Mouse (Mus musculus) bone marrow macrophage, adult 2 months (primary cell): Measurements from ENCODE around the gene Cd6. TPM values are rescaled to one million over a fixed set of nuclear protein-coding genes. Genes with fewer than 3 reads are reported as not detected.

Experiments used
- H3K27ac ChIP-seq: 2 replicates; pipeline ENCODE4 v1.5.1; 2012; ENCODE audit warnings: low read depth, low read length; ENCODE audit not compliant: insufficient read depth
- H3K4me1 ChIP-seq: 2 replicates; pipeline ENCODE4 v1.6.1; 2012; ENCODE audit warnings: low read length; ENCODE audit not compliant: control insufficient read depth, insufficient read depth
- H3K4me3 ChIP-seq: 2 replicates; pipeline ENCODE4 v1.5.1; 2012; ENCODE audit warnings: mild to moderate bottlenecking, low read length, moderate library complexity; ENCODE audit not compliant: insufficient read depth
- CTCF ChIP-seq: IDR thresholded peaks from 2 replicates; pipeline ENCODE4 v1.5.1; 2012; ENCODE audit warnings: low read depth, mild to moderate bottlenecking, low read length, moderate library complexity
- POLR2A ChIP-seq: IDR thresholded peaks from 2 replicates; pipeline ENCODE4 v1.6.1; 2012; ENCODE audit warnings: mild to moderate bottlenecking, low read depth, low read length, borderline replicate concordance
- polyA plus RNA-seq: library from polyadenylated mRNA; stranded (reverse); fragments of >200 nt; gene quantifications from 2 replicates; pipeline ENCODE4 v1.2.4, GENCODE M21; 2012; ENCODE audit not compliant: missing spikeins, insufficient read depth, insufficient read length

The Cd6 gene
- polyA plus RNA-seq, 1 experiment = not detected

DNA sequence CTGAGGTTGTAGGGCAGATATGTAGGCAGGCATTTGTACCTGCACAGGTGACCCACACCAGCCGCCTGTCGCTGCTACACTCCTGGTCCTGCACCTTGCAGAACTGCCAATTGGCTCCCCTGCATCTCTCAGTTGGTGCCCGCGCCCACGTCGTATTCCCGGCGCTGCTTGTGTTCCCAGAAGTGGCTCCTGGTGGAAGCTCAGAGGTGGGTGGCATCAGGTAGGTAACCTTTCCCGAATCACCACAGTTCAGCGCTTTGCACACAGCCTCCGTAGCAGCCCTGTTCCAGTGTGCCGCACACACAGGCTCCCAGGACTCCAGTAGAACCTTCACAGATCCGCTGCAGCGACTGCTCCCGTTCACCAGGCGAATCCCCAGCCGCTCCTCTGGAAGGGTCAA is 30.7 kb downstream of the Cd6 start:
- TF ChIP-seq CTCF (no peak), POLR2A (no peak)
- Histone ChIP-seq H3K4me1 (peaks cover 38% of the 10 kb centered on the region), H3K27ac (no peak overlapping the region)

DNA sequence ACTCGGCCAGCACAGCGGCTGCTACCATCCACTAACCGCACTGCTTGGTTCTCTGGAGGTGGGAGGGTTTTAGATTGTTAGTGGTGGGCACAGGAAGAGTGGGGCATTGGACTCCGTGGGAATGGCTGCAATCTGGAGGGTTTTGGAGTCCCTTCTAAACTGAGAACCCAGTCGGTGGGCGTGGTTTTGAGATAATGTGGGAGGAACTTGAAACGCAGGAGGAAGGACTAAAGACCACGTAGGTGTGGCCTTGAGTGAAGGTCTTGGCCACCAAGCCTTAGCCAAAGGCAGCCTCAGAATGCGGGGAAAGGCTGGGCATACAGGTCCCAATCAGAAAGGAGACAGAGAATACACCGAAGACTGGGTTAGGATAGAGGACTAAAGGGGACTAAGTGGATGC is 31.3 kb downstream of the Cd6 start:
- Histone ChIP-seq H3K27ac (no peak overlapping the region), H3K4me3 (no peak overlapping the region), H3K4me1 (peaks cover 38% of the 10 kb centered on the region)
- TF ChIP-seq CTCF = no peak
- TF ChIP-seq POLR2A = no peak

More for the DNA sequence above, 30.7 kb downstream of the Cd6 start:
- no peak overlapping the region for H3K4me3 ChIP-seq

GRCm38 (mm10) chr19:10794916-10795315 is 34.9 kb downstream of the Cd6 start:
- TF ChIP-seq POLR2A (no peak), CTCF (no peak)
- H3K4me3 ChIP-seq = no peak overlapping the region
- H3K27ac ChIP-seq = no peak overlapping the region
- H3K4me1 ChIP-seq = peaks cover 17% of the 10 kb centered on the region

DNA sequence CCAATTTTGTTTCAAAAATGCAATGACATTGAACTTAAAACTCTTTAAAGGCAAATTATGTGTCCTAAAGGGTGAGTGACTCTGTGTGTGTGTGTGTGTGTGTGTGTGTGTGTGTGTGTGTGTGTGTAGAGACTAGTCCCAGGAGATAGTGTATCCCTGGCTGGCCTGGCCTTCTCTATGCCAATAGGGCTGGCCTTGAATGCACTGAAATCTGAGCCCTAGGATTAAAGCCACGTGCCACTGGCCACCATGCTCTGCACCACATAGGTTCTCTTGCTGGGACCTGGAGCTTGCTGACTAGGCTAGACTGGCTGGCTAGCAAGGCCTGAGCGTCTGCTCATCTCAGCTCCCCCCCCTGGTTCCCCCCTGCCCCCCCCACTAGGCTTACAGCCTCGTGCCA is 36.8 kb downstream of the Cd6 start:
- Histone ChIP-seq H3K4me1 (peaks cover 18% of the 10 kb centered on the region), H3K4me3 (no peak overlapping the region), H3K27ac (no peak overlapping the region)
- TF ChIP-seq CTCF (no peak), POLR2A (no peak)

GRCm38 (mm10) chr19:10790323-10790722 is 39.5 kb downstream of the Cd6 start:
- H3K4me3 ChIP-seq = no peak overlapping the region
- H3K4me1 ChIP-seq = peaks cover 14% of the 10 kb centered on the region
- H3K27ac ChIP-seq = no peak overlapping the region
- TF ChIP-seq POLR2A = no peak
- no peak for TF ChIP-seq CTCF

GRCm38 (mm10) chr19:10788242-10788641 is 41.6 kb downstream of the Cd6 start:
- Histone ChIP-seq H3K4me3 (no peak overlapping the region), H3K27ac (no peak overlapping the region), H3K4me1 (peaks cover 31% of the 10 kb centered on the region)
- TF ChIP-seq POLR2A (no peak), CTCF (no peak)

DNA sequence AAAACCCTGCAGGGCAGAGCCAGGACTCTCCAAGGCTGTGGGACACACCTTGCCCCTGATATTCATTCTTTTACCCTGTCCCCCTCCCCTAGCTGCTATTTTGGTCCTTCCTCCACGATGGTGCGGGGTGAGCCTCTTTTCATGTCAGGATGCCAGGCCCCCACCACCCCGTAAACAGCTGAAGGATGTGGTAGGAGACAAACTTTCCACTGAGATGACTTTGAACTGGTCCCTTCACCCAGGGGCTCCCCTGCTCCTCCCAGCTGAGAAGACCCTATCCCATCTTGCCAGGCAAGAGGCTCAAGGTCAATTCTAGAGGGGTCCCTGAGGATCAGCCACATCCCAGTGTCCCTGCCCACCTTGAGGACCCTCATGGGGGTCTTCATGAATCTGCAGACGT is 42.5 kb downstream of the Cd6 start:
- Histone ChIP-seq H3K27ac (no peak overlapping the region), H3K4me1 (peaks cover 39% of the 10 kb centered on the region), H3K4me3 (no peak overlapping the region)
- TF ChIP-seq CTCF (no peak), POLR2A (no peak)

DNA sequence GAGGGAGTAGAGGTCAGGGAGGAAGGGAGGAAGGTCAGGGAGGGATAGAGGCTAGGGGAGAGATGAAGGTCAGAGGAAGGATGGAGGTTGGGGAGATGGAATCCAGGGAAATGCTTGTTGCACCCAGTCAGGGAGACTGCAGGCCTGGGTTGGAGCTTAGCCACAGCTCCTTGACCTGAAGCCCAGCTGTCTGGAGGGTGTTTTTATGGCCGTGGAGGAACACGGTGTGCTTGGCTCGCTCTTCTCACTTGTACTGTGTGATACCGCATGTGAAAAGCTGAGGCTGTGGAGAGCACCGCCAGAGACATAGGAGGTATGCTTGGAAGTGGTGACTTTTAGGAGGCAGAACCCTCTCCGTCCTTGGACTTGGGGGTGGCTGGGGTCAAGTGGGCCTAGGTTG is 43.1 kb downstream of the Cd6 start:
- Histone ChIP-seq H3K27ac (no peak overlapping the region), H3K4me1 (peaks cover 46% of the 10 kb centered on the region), H3K4me3 (no peak overlapping the region)
- TF ChIP-seq POLR2A (no peak), CTCF (no peak)

DNA sequence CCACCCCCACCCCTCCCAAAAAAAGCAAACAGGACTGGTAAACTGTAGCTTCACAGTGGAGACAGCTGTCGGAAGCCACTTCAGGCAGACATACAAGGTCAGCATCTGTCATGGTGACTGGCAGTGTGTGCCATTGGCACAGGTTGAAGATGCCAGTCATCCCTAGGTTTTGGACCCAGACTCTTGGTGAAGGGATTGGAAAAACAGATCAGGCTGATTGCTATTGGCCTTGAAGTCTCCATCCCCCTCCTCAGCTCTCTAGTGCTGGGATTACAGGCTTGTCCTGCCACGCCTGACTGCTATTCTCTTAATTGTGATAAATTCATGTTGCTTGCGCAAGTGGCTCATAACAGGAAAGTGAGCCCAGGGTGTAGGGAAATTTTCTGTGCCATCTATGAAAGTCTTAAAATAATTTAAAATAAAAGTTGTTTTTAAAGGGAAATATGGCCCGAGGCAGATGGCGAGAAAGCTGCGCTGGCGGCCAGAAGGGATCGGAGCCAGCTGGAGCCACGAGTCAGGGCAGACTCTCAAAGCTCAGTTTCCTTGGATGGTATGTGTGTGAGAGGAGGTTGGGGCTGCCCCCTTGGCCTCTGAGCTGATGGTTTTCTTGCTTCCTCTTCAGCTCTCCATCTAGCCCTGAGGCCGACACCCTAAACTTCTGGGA is 44.9 kb downstream of the Cd6 start:
- H3K4me1 ChIP-seq = peaks cover 50% of the 10 kb centered on the region

GRCm38 (mm10) chr19:10784061-10784460 is 45.8 kb downstream of the Cd6 start:
- H3K27ac ChIP-seq = no peak overlapping the region
- no peak overlapping the region for H3K4me3 ChIP-seq
- TF ChIP-seq POLR2A = no peak
- TF ChIP-seq CTCF = no peak
- H3K4me1 ChIP-seq = peaks cover 47% of the 10 kb centered on the region

More for the DNA sequence above, 44.9 kb downstream of the Cd6 start:
- H3K27ac ChIP-seq = no peak overlapping the region
- H3K4me3 ChIP-seq = no peak overlapping the region
- TF ChIP-seq POLR2A = no peak
- no peak for TF ChIP-seq CTCF
